Mouse (Mus musculus): Measurements from ENCODE around the gene Pla2r1.

DNA sequence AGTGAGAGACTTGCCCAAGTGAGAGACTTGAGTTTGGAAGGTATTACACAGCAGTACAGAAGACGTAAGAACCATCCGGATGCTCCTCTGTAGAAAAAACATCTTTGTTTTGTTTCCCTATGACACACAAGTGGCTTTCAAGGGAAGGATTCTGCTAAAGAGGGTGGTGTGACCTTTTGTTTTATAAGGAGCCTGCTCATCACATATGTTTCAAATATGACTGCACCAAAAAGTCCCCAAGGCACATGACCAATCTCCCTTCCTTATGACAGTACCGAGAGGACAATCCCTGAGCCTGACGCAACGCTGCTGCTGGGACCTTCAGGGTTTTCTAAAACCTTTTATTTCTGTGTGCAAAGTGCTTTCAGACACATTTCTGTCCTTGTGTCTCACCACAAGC lies 182.9 kb downstream of the Pla2r1 start:
- TF ChIP-seq E2F4 (IDR thresholded peaks at IDR 0.05; ENCODE audit: insufficient read depth) (no peak), POLR2A (IDR thresholded peaks at IDR 0.05; ENCODE audit: insufficient read length, low read depth) (no peak), MYOG (IDR thresholded peaks at IDR 0.05; ENCODE audit: control insufficient read depth in 1 of 3, insufficient read depth in 1 of 3, insufficient read length in 2 of 3, low read depth in 2 of 3) (no peak), MYOD1 (IDR thresholded peaks at IDR 0.05; ENCODE audit: control insufficient read depth in 1 of 3, insufficient read length in 2 of 3, low read depth in 2 of 3) (no peak), POLR2AphosphoS2 (IDR thresholded peaks at IDR 0.05; ENCODE audit: insufficient read length, low read depth) (no peak), TCF12 (IDR thresholded peaks at IDR 0.05; ENCODE audit: insufficient read depth, poor library complexity, severe bottlenecking) (no peak), REST (IDR thresholded peaks at IDR 0.05; ENCODE audit: insufficient read depth, insufficient read length) (no peak)
